Mouse (Mus musculus) CH12.LX (cell line): Measurements from ENCODE around the gene Tubgcp6.

Experiments
- CTCF ChIP-seq, 2 experiments: IDR thresholded peaks in 1 of 2; conservative IDR thresholded peaks in 1 of 2; 2 replicates each; pipeline ENCODE4 v1.5.1; 2011 to 2012; ENCODE audit warnings: low read depth in 2 of 2, low read length in 2 of 2, improper control_type of control experiment in 1 of 2, inconsistent platforms in 1 of 2, mild to moderate bottlenecking in 1 of 2, moderate library complexity in 1 of 2
- E2F4 ChIP-seq: IDR thresholded peaks from 2 replicates; pipeline ENCODE4 v1.6.1; 2011; ENCODE audit warnings: low read depth, low read length, improper control_type of control experiment; ENCODE audit not compliant: insufficient replicate concordance
- GABPA ChIP-seq: IDR thresholded peaks from 2 replicates; pipeline ENCODE4 v1.6.1; 2012; ENCODE audit warnings: low read depth, low read length, improper control_type of control experiment, inconsistent platforms; ENCODE audit not compliant: insufficient replicate concordance

- no peak for TF ChIP-seq GABPA
- no peak for TF ChIP-seq CTCF (conservative IDR thresholded peaks at IDR 0.05 in 1 of 2, IDR thresholded peaks at IDR 0.05 in 1 of 2; ENCODE audit: low read depth in 2 of 2, low read length in 2 of 2)
- no peak for TF ChIP-seq E2F4
Observed at GRCm38 (mm10) chr15:89058736-89059135, 64.2 kb downstream of the Tubgcp6 start.
